Mouse (Mus musculus): ENCODE results near the gene Adarb2.

DNA sequence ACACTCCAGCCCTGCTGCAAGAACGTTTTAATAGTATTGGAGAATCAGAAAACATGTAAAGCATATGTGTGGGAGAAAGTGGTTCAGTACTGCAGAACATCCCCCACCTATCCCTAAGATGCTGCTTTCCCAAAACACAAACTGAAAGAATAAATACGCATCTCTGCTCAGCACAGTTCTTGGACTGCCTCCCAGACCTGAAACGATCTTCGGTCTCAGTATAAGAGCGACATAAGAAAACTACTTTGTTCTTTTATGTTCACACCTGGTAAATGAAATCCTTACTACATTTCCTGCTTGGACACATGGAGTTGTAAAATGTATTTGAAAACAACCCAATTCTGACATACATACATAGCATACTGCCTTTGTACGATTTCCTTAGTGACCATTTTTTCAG lies 597.9 kb downstream of the Adarb2 start:
- TF ChIP-seq CTCF (IDR thresholded peaks at IDR 0.05; ENCODE audit: insufficient read depth, low read depth, low read length) (no peak), POLR2A (IDR thresholded peaks at IDR 0.05; ENCODE audit: insufficient read depth, low read depth, low read length) (no peak)

Data from olfactory bulb, adult 2 months (tissue).